Mouse (Mus musculus): Measurements from ENCODE around the gene Entr1.
A peak's percentile ranks its signal among the peaks of the same experiment; 100 is the strongest.

The Entr1 gene

DNA sequence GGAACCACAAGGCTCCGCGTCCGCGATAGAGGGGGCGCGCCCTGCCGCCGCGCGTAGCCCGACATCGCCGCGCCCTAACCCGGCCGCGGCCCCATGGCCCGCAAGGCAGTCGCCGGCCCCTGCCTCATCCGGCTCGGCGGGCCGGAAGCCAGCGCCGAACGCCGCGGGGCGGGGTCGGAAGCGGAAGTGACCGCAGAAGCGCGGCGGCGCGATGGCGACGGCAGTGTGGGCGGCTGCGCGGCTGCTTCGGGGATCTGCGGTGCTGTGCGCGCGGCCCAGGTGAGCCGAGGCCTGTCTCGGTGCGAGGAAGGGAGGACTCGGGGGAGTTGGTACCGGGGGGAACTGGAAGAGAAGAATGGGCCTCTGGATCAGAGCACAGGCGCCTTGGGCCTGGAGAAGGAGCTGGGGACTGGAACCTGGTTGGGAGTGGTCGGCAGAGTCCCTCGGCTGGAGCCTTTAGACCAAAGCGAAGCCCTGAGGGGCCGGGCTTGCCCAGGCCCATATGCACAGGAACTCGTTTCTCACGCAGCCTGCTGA, at the start of gene Entr1, which contains the start of gene Pmpca:
TSS of gene Entr1 (minus strand) at position 163 of the 537 bp plus-strand sequence.
TSS of gene Pmpca (plus strand) at position 186 of the 537 bp plus-strand sequence.
- peak; percentile 92 to 93 for DNase-seq

DNA sequence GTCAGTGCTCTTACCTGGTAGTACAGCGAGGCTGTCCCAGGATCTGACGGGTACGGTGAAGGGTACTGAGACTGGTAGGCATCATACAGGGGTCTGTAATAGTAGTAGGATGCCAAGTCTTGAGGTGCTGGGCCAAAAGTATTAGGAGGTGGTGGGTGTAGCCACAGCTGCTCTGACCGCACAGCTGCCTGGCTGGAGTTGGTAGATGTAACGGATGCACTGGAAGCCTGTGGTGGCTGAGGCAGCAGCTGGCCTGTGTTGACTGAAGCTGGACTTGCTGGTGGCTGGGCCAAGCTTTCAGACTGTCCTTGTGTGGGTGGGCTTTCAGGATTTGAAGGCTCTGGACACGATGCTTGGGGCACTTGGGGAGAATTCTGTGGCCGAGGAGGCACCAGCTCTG, 49.3 kb upstream of the Entr1 start:
- DNase-seq, result no peak

DNA sequence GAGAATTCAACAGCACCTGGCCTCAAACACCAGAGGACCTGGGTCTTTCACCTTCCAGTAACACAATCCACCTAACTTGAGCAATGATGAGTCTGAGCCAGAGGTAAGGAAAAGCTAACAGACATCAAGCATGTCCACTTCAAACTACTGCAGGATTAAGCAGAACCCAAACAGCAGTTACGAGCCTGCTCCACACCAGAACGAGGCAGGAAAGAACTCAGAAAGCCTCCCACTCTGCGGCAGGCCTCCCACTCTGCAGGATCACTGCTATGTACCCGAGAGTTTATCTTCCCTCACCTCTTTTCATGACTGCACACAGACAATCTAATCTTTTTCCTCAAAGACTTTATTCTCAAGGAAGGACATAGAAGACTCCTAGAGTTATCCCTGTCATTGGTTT, 48.1 kb upstream of the Entr1 start:
- DNase-seq, result no peak

DNA sequence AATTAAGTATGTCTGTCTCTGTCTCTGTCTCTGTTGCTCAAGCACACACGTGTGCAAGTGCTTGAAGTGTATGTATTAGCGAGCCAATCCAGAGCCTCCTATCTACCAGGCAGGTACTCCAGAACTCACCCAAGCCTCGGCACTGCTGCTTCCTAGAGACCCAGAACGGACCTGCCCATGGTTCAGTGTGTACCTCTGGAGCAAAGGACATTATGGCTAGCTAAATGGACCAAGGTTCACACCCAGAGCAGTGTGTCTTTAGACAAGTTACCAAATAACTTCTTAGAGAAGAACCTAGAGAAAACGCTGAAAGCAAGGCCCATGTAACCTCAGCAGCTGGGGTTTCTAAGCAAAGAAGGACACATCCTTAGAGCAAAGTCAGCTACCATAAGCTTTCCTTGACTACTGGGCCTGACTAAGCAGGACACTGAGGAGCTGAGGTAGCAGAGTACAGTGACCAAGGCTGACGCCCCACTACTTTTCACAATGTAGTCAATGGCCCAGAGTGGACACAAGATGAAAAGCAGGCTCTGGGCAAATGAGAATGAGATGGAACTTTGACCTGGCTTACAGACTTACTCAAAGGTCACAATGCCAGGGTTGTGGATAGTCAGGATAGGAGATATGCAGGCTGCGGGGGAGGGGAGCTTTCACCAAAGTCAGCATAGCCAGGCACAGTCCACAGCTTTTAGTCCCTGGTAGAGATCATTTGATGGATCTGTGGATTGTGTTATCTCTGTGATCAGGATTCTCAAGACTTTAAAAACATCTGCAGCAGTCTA, 45.9 kb upstream of the Entr1 start:
- no peak for DNase-seq

DNA sequence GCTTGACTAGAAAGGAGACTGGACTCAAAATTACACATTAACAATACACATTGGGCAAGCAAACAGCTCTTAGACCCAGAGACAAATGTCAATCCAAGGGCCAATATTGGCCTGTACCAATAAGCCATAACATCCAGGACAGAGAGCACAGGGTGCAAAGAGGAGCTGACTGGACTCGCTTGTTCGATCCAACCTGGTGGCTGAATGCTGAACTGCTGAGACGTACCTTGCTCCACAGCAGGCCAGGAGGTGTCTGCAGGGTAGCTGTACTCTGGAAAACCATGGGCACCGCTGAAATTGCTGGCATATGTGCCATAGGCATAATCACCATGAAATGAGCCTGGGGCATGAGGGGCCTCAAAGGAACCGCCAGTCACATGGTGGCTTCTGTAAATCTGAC, 40.7 kb upstream of the Entr1 start:
- no peak for DNase-seq

DNA sequence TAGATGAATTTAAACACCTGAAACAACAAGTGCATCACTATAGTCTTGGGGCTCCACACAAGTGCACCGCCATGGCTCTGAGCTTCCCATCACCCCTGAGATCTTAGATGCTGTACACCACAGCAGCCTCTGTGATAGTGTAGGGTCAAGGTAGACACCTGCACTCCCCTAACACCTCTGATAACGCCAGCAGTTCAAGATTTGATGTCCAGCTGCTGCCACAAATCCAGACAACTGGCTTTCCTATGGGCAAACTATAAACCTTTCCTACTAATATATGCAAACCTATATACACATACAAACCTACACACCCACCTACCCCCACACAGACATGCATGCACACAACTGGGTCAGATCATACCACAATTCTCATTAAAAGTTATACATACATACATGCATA, 35.4 kb upstream of the Entr1 start:
- no peak for DNase-seq

DNA sequence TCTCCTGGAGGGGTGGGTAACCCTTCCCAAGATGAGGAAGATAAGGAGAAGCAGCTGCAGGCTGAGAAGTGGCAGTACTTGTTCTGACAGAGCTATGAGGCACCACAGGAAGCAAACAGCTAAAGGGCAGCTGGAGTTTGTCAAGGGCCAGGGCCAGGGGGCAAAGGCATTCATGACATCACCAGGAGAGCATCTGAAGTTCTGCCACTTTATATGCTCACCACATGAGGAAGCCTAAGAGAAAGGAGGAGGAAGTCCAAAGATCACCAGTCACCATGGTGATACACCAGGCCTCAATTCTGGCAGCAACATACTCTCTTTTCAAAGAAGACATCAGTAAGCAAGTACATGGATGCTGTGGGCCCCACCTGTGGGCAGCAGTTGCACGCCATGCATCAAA, 34.0 kb upstream of the Entr1 start:
- no peak for DNase-seq

DNA sequence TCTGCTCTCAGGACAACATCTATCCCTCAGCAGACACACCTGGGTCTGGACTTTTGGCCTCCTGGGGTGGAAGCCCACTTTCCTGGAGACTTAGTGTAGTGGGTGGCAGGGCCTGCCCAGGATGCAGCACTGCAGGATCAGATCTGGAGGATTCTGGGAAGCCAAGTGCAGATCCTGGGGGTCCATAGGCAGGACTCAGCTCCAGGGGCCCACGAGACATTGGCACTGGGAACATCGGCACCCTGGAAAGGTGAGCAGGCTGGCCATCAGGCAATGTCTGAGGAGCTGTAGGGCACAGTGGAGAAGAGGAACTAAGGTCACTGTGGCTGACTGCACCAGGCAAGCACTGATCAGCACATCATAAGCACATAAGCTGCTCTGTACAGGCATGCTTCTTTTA, 32.9 kb upstream of the Entr1 start:
- no peak for DNase-seq

DNA sequence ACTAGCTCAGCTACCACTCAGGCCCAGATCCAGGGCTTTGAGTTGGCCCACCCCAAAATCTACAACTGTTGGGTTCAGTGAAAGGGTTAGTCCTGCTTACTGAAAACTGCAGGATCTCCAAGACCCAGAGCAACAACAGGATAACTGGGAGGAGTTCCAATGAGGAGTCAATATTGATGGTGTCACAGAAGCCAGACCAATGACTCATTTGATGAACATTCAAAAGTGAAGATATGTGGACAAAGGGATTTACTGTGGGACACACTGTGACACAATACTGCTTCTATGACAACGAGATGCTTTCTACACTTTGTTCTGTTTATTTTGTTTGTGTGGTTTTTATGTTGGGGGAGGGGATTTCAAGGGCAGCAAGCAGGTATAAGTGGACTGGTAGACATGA, 29.0 kb upstream of the Entr1 start:
- no peak for DNase-seq

DNA sequence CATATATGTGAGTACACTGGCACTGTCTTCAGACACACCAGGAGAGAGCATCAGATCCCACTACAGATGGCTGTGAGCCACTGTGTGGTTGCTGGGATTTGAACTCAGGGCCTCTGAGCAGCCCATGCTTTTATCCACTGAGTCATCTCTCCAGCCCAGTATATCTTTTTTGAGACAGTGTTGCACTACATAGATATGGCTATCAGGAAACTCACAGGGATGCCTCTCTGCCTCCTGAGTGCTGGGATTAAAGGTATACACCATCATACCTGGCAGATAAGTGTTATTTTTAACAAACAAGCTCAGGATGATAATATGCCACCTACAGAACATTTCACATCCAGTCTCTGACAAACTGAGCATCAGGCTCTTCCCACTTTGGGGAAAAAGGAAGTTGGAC, 27.9 kb upstream of the Entr1 start:
- no peak for DNase-seq

DNA sequence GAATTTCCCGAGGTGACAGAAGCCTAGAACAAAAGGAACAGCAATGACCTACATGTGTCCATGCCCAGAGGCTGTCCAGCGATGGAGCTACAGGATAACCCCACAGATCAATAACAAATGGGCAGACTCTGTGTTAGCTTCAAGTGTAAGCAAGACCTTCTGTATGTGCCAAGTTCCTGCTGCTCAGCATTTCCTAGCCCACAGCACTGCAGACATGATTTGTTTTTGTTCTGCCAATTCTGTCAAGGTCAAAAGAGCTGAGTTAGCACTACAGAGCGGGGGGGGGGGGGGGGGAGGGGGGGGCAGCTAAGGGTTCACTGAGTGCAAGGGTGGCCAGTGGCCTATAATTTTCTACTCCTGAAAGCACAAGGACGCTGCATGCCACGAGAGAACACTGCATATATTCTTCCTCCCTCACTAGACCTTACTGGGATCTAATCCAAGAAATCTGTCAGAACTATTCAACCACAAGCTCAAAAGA, 21.9 kb upstream of the Entr1 start:
- peak; percentile 33 to 56 for DNase-seq

DNA sequence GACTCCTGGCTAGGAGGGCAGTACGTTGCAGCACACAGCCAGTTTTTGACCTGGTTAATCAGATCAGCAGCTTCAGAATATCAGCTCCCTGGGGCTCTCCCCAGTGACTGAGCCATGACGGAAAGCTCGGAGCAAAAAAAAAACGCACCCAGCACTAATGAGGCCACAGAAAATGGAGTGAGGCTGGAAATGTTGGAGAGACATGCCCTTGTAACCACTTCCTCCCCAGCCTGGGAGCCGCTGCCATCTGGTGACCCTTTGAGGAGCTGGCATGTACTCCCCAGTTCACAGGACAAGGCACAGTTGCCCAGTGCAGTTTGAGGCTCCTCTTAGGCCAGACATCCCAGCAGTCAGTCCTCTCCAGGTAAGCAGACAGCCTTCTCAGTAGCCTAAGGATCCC, 21.0 kb upstream of the Entr1 start:
- peak; percentile 58 to 70 for DNase-seq

DNA sequence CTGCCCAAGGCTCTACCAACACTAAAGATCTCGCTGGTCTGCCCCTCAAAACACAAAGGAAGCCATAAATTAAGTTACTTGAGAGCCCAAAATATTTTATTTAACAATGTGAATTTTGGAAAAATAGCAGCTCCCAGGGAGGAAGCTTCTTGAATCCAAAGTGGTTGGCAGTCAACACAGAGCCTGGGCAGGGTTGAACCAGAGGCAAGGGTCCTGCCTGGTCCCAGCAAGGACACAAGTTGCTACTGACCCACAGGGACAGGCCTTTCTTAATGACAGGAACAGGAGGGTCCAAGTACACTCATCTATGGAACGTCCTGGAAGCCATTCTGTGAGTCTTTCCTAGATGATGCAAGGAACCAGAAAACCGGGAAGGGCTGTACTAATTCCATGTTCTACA, 20.2 kb upstream of the Entr1 start:
- no peak for DNase-seq

DNA sequence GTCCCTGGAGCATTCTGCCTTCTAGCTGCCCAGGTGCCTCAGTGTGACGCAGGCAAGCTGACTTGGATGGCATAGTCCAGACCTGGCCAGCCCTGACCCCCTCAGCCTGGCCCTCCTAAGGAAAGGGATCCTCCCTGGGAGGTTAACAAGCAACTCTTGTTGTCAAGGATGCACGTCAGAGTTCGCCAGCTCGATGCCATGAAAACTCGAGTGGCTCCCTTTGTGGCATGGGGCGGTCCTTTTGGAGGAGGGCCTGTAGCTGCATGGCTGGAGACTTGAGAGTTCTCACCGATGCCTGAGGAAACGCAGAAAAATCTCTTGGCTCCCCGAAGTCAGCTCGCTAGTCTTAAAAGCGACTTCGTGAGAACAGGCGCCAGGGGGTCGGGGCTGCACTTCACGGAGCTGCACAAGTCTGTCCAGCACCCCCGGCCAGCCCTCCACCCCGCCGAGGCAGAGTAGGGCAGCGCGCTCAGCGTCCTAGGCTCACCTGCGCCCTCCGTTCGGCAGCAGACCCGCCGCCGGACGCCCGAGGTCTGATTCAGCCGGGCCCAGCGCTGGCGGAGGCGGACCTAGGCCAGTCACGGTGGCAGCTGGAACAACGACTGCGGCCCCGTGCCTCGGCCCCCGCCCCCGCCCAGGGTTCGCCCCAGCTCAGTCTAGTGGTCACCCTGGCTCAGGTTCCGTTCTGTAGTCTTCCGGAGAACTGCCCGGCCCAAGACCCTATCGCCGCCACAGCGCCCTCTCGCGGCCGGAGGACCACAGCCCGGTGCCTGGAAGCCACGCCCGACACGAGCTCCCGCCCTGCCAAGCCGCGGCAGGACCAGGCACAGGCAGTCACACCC, 19.6 kb upstream of the Entr1 start, which contains the start of gene Inpp5e:
TSS of gene Inpp5e (minus strand) at position 689 of the 842 bp plus-strand sequence.
- peak; percentile 100 for DNase-seq

DNA sequence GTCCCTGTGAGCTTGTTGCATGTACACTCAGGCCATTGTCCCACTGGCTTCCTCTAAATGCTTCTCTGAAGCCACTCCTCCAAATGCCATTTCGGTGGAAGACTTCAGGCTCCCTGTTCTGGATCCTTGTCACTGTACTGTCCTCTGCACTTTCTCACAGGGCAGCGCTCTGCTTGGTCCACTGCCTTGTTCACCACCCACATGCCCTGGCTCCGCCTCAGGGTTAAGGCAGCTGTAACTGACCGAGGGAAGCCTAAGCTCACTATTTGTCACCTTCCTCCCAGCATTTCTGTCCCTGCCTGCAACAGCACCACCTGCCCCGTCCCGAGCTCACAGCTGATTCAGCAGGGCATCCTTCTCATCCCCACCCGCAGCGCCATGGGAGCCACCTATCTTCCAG, 14.2 kb upstream of the Entr1 start:
- DNase-seq, result no peak

DNA sequence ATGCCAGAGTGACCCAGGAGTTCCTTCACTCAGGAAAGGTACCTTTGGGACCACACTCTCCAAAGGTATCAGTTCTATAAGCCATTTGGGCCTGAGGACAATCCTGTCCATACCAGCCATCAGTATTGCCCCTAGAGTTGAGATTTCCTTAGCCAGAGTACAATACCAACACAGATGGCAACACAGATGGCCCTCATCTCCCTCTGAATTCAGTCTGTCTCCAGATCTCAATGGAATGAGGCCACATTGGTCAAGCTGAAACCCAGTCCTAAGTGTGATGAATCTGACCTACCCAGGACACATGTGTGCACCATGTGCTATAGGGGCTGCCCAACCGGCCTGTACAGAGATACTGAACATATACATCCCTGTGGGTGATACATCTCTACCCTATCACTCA, 13.1 kb upstream of the Entr1 start:
- DNase-seq, result peak in 1 of 2 experiments; percentile 49

DNA sequence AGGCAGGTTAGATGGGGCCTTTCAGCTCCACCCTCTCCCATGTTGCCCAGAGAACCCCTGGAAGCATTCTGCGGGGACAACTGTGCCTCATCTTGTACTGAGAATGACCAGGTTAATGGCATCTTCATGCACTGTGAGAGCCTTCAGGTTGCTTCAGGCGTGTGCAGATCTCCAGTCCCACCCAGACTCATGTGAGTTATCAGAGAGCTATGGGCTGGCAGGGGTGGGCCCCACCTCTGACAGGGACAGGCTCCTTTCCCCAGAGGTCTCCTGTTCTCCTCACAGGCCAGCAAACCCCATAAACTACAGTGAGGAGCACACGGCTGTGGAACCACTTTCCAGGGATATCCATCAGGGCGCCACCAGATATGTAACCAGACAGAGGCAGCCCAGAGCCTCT, 11.9 kb upstream of the Entr1 start:
- DNase-seq, result no peak

DNA sequence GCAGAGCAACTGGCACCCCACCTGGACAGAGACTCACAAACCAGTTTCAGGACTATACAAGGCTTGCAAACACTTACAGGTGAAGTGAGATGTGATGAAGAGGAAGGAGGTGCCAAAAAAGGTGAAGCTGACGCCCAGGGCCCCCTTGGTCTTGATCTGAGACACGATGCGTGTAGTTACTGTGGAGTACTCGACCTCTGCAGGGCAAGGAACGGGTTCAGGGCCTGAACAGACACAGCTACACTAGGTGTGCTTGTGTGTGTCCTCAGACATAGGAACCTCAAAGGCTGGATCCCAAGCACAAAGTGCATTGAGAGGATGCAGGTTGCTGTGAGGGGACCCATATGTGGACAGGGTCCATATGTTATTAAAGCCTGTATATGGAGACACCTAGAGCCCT, 11.2 kb upstream of the Entr1 start:
- DNase-seq, result no peak

DNA sequence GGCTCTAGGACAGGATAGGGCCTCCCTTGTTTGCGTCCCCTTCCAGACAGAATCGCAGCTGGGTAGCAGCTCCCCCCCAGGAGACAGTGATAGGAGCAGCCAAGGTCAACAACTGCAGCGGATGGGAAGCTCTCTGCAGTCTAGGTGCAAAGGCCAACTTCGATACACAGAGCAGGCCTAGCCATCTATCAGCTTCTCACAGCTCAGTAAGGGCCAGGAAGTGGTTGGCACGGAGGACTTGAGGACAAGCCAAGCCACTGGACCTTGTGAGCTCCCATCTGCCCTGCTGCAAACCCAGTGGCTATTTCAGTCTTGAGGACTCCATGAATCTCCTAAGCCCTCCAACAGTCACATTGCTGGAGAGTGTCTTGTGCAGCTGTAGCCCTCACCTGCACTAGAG, 10.5 kb upstream of the Entr1 start:
- no peak for DNase-seq

DNA sequence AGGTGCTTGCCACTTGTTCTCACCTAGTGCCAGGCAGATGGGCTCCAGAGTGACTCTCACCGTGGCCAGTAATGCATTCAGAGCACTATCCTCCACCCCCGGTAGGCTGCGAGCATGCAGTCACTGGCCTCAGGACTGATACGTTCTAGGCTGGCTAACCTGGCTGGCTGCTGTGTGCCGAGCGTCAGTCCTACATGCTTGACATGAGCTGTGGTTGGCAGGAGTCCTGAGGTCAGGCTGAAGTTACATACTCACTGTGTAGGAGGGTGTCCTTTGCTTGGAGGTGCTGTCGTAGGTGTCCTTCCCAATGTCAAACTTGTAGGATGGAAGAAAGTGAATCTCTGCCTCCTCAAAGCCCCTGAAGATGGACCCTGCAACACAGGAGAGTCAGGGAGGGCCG, 9.9 kb upstream of the Entr1 start:
- no peak for DNase-seq

DNA sequence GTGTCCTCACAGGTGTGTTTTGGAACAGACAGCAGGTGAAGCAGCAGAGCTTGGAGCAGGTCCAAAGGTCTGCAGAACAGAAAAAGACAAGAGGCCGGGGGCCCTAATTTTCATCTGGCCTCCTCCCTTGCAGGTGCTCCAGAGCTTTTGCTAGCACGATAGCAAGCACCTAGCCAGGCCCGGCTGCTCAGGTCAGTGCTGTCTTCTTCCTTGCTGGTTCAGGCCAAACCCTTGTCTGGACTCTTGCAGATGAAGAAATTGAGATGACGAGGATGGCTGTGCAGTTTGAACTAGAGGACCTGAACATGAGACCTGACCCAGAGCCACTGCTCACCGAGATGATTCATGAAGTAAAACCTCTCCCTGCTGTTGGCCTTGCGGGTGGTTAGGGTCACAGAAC, 2.5 kb upstream of the Entr1 start:
- no peak for DNase-seq

DNA sequence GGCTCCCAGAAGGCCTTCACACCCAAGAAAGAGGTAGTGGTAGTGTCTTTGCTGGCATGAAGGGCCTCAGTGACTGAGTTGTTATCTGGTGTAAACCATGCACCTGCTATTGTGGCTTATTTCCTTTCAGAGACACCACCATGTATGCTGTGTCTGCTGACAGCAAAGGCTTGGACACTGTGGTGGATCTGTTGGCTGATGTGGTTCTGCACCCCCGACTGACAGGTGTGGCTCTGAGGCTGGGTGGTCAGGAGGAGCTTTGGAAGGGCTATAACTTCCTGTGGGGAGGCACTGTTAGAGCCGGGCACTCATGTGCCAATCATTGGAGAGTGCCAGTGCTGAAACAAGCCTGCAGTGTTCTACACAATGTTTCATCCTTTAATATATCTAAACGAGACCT, 1.8 kb upstream of the Entr1 start:
- DNase-seq, result no peak

DNA sequence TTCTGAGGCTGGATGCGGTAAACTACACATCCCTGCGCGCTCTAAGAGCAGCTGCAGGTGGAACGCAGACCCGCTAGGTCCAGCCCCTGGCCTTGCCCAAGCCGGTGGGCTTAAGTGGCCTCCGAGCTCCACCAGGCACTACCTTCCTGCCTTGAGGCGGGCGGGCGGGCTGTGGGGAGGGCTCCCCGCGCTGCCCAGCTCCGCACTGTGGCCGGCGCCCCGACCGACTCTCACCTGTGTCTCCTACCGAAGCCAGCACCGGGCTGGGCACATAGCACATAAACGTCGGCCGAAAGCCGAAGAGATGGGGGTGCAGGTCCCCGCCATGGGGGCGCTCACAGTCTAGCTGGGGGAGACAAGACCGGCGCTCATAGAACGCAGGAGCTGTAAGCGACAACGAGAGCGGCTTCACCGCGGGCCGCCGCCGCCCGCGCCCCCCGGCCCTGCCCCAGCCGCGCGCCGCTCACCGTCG, 398 bp downstream of the Entr1 start:
- DNase-seq, result no peak

DNA sequence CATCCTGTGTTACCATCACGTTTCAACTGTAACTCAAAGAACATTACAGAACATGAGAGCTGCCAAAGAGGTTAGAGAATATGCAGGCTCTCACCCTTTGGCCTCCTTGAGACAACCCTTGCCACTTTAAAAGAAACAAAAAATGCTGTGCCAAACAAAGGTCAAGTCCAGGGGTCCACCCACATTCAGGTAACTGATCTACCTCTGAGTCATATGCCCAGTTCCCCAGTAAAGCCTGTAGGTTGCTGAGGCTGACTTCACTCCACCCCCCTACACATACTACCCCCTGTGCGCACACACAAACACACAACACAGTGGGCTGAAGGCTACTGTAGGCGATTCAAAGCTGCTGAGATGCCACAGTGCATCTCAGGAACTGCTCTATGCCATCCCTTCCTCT, 1.4 kb downstream of the Entr1 start:
- DNase-seq, result no peak
